Mouse (Mus musculus) cortical plate, adult 2 months (tissue): ENCODE measurements at regions not wholly inside any gene's neighbourhood (a gene's known extent, or its start where the extent isn't known, plus 50 kb on each side); places are given as distances from the start of the nearest gene placed in this dataset.

Experiments
- CTCF ChIP-seq: fragments of 200-500 bp; IDR thresholded peaks from 2 replicates; pipeline ENCODE4 v1.5.1; 2011; ENCODE audit warnings: mild to moderate bottlenecking, control low read depth, low read length; ENCODE audit not compliant: insufficient read depth; ENCODE audit errors: extremely low read depth
- POLR2A ChIP-seq: fragments of 200-500 bp; IDR thresholded peaks from 2 replicates; pipeline ENCODE4 v1.6.1; 2011; ENCODE audit warnings: mild to moderate bottlenecking, low read length, control low read depth; ENCODE audit not compliant: insufficient read depth; ENCODE audit errors: extremely low read depth

DNA sequence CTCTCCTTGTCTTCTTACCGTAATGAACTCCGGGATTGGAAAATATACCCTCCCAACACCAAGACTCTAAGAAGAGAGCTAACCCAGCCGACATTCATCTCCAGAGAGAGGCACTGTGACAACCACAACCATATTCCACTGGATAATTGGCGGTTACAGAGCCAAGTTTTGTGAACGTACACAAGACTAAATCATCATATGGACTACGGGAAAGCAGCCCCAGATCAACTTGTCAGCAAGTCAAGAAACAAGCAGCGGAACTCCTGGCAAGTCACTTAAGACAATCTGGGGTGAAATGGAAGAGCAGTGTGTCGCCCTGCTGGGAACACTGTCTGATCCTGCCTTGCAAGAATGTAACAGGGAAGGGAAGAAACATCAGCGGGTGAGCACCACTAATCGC lies 52.6 kb upstream of the Bach2 start:
- no peak for TF ChIP-seq POLR2A
- no peak for TF ChIP-seq CTCF
